In the genomic region with DNA sequence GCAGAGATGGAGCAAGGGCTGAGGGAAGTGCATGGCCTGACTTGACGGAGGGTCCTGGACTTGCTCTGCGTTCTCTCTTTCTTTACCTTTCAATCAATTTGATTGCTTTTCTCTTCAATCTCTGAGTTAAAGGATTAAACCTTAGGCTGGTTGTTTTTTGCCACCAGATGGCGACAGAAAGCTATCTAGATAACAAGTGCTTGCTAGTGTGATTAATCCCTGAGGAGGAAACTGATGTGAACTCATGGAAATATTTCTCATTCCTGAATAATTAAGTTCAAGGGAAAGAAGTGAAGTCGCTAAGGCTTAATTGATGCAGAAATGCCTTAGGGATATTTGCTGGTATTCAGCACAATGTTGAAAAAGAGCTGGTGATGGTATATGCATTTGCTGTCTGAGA, we compare ENCODE assay signal across 9 mouse cellular contexts. TPM values are rescaled to one million over a fixed set of nuclear protein-coding genes. Genes with fewer than 3 reads are reported as not detected.
DNase-seq lines count a peak whose midpoint lies in the region; ATAC-seq and TF ChIP-seq lines count a peak whose summit lies in the region.
"Had no signal": no experiment of that assay in that cellular context is flagged by ENCODE, and none has a peak within 500 bp of the region (broad histone marks: within the 10 kb centered on the region; RNA-seq: fewer than 3 reads in every experiment).

No protein-coding gene starts in this region.

- DNase-seq in adrenal gland, adult 18-20 months (ENCODE audit: low spot score in 2 of 2): peak; percentile 48 to 49
- no peak for DNase-seq in adrenal gland, postnatal 4 days (ENCODE audit: low spot score in 2 of 2)
- DNase-seq in testis, postnatal 10 days (ENCODE audit: low spot score): peak; percentile 73
- DNase-seq in testis, postnatal 14 days (ENCODE audit: low spot score): no peak
- peak; percentile 67 for DNase-seq in embryo, embryonic 10 days (ENCODE audit: low spot score)
- DNase-seq in kidney, adult 9 months: peak; percentile 76
- peak; percentile 70 for DNase-seq in limb, embryonic 14.5 days (ENCODE audit: low spot score)
- DNase-seq in skeletal muscle tissue, adult 2 months (ENCODE audit: low read depth, low spot score): peak; percentile 7

- no peak for TF ChIP-seq POLR2A in limb, embryonic 14.5 days (IDR thresholded peaks at IDR 0.05; ENCODE audit: borderline replicate concordance, extremely low read depth, insufficient read depth, insufficient read length)

- no peak overlapping the region for H3K4me2 ChIP-seq in limb, embryonic 14.5 days (replicated peaks; ENCODE audit: low read depth, low read length, severe bottlenecking)

- H3K4me3 ChIP-seq in limb, embryonic 14.5 days (replicated peaks; ENCODE audit: low read length): no peak overlapping the region

- ATAC-seq in limb, embryonic 14.5 days (ENCODE audit: low FRiP score, low read depth): no peak

- no peak overlapping the region for H3K9ac ChIP-seq in limb, embryonic 14.5 days (ENCODE audit: low read depth, low read length, severe bottlenecking)

- no peaks in the 10 kb centered on the region for H3K36me3 ChIP-seq in limb, embryonic 14.5 days (ENCODE audit: control insufficient read depth, insufficient read depth, low read length)

- H3K27me3 ChIP-seq in limb, embryonic 14.5 days (ENCODE audit: control insufficient read depth, insufficient read depth, low read length): no peaks in the 10 kb centered on the region

- H3K27ac ChIP-seq in limb, embryonic 14.5 days (replicated peaks; ENCODE audit: low read depth, low read length): no peak overlapping the region

- H3K9me3 ChIP-seq in limb, embryonic 14.5 days (ENCODE audit: control insufficient read depth, low read length): no peaks in the 10 kb centered on the region

- H3K4me1 ChIP-seq in limb, embryonic 14.5 days (ENCODE audit: control insufficient read depth, insufficient read depth, low read length): no peaks in the 10 kb centered on the region

- WGBS in limb, embryonic 14.5 days: 12% methylated on average over 4 of the region's 4 CpGs

RNA-seq across cellular contexts. Expression of gene Cyp2r1, which starts 17.7 kb away (rescaled TPM):
- total RNA-seq in adrenal gland, adult 18-20 months (2021): 1 to 10 TPM in 1 of 2 experiments, under 1 TPM in 1; 0.80 to 1.3 TPM
- total RNA-seq in adrenal gland, postnatal 4 days (2021): 1 to 10 TPM; 1.9 to 2.3 TPM
- 0.96 and 1.2 TPM in 2 replicates for polyA plus RNA-seq in limb, embryonic 14.5 days (2012; rRNA removed)
- 2.7 and 4.0 TPM in 2 replicates for polyA plus RNA-seq in limb, embryonic 14.5 days (2014; fragmentation: Nextera tagmentation; extraction: Ambion mirVana)
- polyA plus RNA-seq: C2C12 had no signal

RNA-seq across cellular contexts. Expression of gene Calca, which starts 55.7 kb away (rescaled TPM):
- total RNA-seq in adrenal gland, adult 18-20 months (2021): under 1 TPM in 1 of 2 experiments, not detected in 1; 0.32 TPM
- under 1 TPM; 0.56 to 0.67 TPM for total RNA-seq in adrenal gland, postnatal 4 days (2021)
- polyA plus RNA-seq in limb, embryonic 14.5 days (2012; rRNA removed): 9.0 and 11.2 TPM in 2 replicates
- polyA plus RNA-seq in limb, embryonic 14.5 days (2014; fragmentation: Nextera tagmentation; extraction: Ambion mirVana): 6.8 and 8.5 TPM in 2 replicates

Comparison
In these comparisons a context has a peak if more than half of its experiments do, and no peak if none do; other contexts are left out.
1. DNase-seq: peak in adrenal gland, adult 18-20 months (2 of 2), testis, postnatal 10 days (single experiment), embryo, embryonic 10 days (single experiment), kidney, adult 9 months (single experiment), limb, embryonic 14.5 days (single experiment) and skeletal muscle tissue, adult 2 months (single experiment); none in adrenal gland, postnatal 4 days (0 of 2) and testis, postnatal 14 days (single experiment).